Mouse (Mus musculus) thymus, adult 18-20 months (tissue): ENCODE data around the gene Actn1.

Experiments
- DNase-seq, 2 experiments: peaks; one replicate each; pipeline ENCODE4 v3.0.0; 2022; ENCODE audit warnings: mixed read lengths in 2 of 2

Gene Actn1

GRCm38 (mm10) chr12:80259216-80260055 is 735 bp downstream of the Actn1 start:
- DNase-seq: peak; percentile 65 to 74

GRCm38 (mm10) chr12:80258520-80259215 is 1.5 kb downstream of the Actn1 start:
- peak in 1 of 2 experiments; percentile 42 for DNase-seq

GRCm38 (mm10) chr12:80251978-80252377 is 8.2 kb downstream of the Actn1 start:
- no peak for DNase-seq

- no peak for DNase-seq
These were observed 8.6 kb downstream of the Actn1 start for GRCm38 (mm10) chr12:80251554-80251953.

- no peak for DNase-seq
These were observed 10.6 kb downstream of the Actn1 start for GRCm38 (mm10) chr12:80249539-80249938.

- DNase-seq: no peak
These were observed 13.1 kb downstream of the Actn1 start for GRCm38 (mm10) chr12:80247067-80247466.

GRCm38 (mm10) chr12:80246505-80246904 is 13.7 kb downstream of the Actn1 start:
- DNase-seq: no peak

GRCm38 (mm10) chr12:80244755-80245154 is 15.4 kb downstream of the Actn1 start:
- no peak for DNase-seq

- no peak for DNase-seq
These were observed 16.0 kb downstream of the Actn1 start for GRCm38 (mm10) chr12:80244127-80244526.

- no peak for DNase-seq
These were observed 16.8 kb downstream of the Actn1 start for GRCm38 (mm10) chr12:80243335-80243734.

GRCm38 (mm10) chr12:80239445-80239844 is 20.7 kb downstream of the Actn1 start:
- no peak for DNase-seq

GRCm38 (mm10) chr12:80238523-80238922 is 21.6 kb downstream of the Actn1 start:
- no peak for DNase-seq

GRCm38 (mm10) chr12:80235295-80235694 is 24.9 kb downstream of the Actn1 start:
- no peak for DNase-seq

GRCm38 (mm10) chr12:80234226-80234625 is 25.9 kb downstream of the Actn1 start:
- no peak for DNase-seq

- no peak for DNase-seq
These were observed 27.3 kb downstream of the Actn1 start for GRCm38 (mm10) chr12:80232840-80233218.

- DNase-seq: no peak
These were observed 27.9 kb downstream of the Actn1 start for GRCm38 (mm10) chr12:80232076-80232839.

- DNase-seq: no peak
These were observed 28.9 kb downstream of the Actn1 start for GRCm38 (mm10) chr12:80231317-80231716.

- DNase-seq: no peak
These were observed 29.3 kb downstream of the Actn1 start for GRCm38 (mm10) chr12:80230854-80231253.

GRCm38 (mm10) chr12:80230111-80230700 is 30.0 kb downstream of the Actn1 start:
- DNase-seq: no peak

GRCm38 (mm10) chr12:80229010-80229800 is 31.0 kb downstream of the Actn1 start:
- no peak for DNase-seq

GRCm38 (mm10) chr12:80228356-80228755 is 31.8 kb downstream of the Actn1 start:
- DNase-seq: no peak

GRCm38 (mm10) chr12:80227835-80228234 is 32.3 kb downstream of the Actn1 start:
- DNase-seq: no peak
